Mouse (Mus musculus) adrenal gland, postnatal 36 days (tissue): ENCODE measurements at regions not wholly inside any gene's neighbourhood (a gene's known extent, or its start where the extent isn't known, plus 50 kb on each side); places are given as distances from the start of the nearest gene placed in this dataset.
"Not testable (repeated sequence)": the region's sequence is repeated elsewhere in the genome, so short reads cannot be mapped to it uniquely, and the experiment has no call there.

ENCODE experiments used
- DNase-seq, 2 experiments: peaks; one replicate each; pipeline ENCODE4 v3.0.0; 2021; ENCODE audit warnings: mixed read lengths in 1 of 2

DNA sequence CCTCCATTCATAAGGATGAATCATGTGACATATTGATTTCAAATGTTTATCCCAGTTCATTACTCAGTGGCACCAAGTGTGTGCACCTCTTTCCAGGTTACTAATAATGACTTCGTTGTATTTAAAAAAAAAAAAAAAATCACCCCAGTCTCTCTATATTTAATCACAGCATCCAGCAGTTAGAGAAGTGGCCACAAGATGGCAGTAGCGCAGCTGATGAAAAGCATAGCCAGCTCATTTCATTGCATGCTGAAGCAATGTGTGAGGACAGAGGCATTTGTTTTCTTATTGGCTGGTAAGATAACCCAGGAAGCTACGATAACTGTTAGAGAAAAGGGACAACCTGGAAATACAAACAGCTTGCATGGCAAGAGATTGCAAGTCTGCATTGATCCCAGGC lies 626.2 kb upstream of the Olfr1507 start:
- DNase-seq, result peak; percentile 30 to 33

DNA sequence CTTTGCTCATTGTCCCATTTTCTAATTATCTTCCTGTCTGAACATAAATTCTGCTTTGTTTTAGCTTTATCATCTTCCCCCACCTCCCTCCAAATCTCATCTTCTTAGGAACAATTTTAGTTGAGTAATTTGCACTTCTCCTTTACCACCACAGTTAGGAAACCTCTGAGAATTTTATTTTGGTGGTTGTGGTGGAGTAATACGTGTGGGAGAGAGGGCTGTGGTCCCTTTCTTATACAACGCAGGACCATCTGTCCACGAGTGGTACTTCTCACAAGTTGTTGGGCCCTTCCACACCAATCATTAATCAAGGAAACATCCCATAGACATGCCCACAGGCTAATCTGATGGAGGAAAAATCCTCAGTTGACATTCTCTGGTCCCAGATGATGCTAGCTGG lies 614.2 kb upstream of the Olfr1507 start:
- DNase-seq, result not testable (repeated sequence)

DNA sequence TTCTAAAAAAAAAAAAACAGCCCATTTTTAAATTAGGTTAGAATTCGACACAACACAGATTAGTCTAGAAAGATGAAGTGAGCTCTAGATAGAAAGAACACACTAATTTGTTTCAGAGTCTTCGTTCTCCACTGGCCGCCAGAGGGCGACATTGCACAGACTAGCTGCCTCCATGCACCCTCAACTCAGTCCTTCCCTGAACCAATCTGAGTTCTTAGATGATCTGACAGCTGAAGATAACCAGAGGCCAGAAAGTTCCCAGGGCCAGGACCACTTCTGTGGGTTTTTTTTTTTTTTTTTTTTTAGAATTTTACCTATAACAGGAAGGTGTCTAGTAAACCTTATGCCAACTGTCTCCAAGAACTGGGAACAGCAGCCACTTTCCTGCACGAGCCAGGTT lies 605.8 kb upstream of the Olfr1507 start:
- DNase-seq, result not testable (repeated sequence)

DNA sequence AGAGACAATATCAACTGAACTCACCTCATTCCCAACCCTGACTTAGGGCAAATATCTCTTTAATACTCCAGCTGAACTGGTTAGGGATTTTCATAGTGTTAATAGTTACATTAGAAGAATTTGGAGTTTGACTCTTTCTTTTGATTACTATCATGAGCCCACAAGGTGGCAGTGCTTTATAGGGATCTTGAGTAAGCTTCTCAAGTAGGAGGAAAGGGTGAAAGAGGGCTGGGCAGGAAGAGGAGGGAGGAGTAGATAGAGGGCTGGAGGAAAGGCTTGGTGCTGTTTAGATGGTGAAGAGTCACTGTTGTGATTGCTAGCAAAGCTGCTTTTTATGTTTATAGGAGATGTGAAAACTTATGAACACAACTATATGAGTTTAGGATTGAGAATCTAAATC lies 595.4 kb upstream of the Olfr1507 start:
- not testable (repeated sequence) for DNase-seq

DNA sequence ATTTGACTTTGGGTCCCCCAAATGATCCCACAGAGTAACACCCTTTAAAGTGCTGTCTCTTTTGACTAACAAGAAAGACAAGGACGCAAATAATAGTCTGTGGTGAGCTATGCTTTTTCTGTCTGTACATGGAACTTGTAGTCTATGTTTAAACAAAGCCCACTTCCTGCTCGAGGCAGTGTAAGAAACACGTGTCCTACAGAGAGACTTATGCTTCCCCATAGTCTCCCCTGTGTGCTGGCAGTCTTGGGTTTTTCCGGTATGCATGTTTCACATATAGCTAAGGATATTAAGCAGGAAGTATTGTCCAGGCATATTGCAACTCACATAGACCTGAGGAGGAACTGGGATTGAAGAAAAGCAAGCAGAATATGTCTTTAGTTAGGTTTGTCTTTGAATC lies 586.3 kb upstream of the Olfr1507 start:
- not testable (repeated sequence) for DNase-seq

DNA sequence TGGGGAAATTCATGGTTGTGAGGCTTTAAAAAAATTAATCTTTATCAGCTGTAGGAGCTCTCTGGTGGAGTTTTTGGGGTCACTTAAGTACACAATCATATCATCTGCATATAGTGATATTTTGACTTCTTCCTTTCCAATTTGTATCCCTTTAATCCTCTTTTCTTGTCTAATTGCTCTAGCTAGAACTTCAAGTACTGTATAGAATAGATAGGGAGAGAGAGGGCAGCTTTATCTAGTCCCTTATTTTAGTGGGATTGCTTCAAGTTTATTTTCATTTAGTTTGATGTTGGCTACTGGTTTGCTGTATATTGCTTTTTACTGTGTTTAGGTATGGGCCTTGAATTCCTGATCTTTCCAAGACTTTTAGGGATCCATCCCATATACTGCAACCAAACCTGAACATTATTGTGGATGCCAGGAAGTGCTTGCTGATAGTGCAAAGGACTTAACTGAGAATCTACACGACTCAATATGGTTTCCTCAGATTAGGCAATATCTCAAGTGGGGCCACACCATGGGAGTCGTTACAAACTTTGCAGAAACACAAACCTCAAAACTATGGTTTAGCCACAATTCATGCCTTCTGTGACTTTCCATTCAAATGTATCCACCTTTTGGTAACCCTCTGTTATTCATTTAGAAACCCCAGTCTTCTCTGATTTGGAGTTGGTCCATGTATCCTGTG lies 585.6 kb upstream of the Olfr1507 start:
- not testable (repeated sequence) for DNase-seq

DNA sequence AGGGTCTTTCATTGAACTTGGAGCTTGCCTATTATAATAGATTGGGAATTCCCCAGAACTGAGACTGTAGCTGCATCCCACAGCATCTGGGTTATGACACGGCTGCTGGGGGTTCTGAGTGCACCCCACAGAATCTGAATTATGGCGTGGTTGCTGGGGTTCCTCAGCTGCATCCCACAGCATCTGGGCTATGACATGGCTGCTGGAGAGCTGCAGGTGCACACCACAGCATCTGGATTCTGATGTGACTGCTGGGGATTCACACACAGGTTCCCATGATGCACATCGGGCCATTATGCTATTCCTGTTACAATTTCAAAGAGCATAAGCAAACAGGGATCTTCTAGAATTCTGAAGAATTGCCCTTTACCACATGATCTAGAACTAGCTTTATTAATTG lies 585.0 kb upstream of the Olfr1507 start:
- not testable (repeated sequence) for DNase-seq

DNA sequence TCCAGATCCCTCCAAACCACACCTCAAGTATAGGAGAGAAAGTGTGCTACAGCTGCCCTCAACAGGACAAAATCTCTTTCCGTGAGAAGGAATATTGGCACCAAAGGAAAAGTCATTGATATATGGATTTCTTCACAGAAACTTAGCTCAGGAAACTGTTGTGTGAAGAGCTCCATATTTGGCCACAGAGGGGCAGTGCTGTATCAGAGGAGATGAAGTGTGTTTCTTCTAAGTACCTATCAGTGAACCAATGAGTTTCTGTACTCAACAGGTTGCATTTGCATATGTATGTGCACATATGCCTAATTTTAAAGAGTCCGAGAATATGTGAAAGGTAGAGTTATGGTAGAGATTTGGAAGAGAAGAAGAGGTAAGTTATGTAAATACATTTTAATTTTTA lies 580.4 kb upstream of the Olfr1507 start:
- DNase-seq, result not testable (repeated sequence)

DNA sequence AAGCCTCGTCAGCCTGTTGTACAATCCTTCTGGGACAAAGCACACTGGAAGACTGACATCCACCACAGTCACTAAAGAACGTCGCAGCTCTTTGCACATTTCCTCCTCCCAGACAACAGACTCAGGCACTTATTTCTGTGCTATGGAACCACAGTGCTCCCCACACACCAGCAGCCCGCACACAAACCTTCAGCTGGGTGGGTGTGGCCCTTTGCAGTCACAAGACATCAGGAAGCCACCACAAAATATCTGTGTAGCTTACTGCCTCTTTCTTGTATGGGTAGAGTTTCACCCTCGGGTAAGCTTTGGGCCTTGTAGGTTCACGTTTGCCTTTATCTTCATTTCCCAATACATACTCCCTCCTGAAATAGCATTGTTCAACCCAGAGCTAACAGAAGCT lies 577.6 kb upstream of the Olfr1507 start:
- not testable (repeated sequence) for DNase-seq

DNA sequence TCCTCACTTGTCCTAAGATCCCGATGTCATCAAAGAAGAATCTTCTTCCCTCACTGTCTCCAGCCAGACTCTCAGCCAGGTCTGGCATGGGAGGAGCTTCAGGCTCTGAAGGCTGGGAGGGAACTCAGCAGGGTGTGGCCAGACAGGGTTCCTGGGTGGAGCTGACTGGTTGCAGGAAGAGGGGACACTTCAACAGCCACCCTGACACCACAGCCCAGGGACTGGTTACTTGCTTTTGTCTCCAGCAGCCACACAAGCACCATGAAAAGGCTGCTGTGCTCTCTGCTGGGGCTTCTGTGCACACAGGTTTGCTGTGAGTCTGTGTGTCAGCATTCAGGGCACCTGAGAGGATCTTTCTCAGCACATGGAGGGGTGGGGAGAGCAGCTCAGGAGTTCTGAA lies 577.0 kb upstream of the Olfr1507 start:
- DNase-seq, result not testable (repeated sequence)

DNA sequence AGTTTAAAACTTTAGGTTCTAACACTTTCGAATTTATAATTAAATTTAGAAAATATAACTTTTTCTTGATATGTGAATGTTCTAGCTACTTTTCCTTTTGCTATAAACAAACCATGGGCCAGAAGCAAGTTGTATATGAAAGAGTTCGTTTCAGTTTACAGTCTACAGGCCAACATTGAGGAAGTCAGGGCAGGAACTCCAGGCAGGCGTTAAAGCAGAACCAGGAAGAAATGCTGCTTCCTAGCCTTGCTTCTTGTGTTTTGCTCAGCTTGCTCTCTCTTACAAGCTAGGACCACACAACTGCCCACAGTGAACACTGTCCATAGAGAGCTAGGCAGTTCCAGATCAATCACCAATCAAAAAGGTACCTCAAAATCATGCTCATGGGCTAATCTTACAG lies 558.9 kb upstream of the Olfr1507 start:
- not testable (repeated sequence) for DNase-seq

DNA sequence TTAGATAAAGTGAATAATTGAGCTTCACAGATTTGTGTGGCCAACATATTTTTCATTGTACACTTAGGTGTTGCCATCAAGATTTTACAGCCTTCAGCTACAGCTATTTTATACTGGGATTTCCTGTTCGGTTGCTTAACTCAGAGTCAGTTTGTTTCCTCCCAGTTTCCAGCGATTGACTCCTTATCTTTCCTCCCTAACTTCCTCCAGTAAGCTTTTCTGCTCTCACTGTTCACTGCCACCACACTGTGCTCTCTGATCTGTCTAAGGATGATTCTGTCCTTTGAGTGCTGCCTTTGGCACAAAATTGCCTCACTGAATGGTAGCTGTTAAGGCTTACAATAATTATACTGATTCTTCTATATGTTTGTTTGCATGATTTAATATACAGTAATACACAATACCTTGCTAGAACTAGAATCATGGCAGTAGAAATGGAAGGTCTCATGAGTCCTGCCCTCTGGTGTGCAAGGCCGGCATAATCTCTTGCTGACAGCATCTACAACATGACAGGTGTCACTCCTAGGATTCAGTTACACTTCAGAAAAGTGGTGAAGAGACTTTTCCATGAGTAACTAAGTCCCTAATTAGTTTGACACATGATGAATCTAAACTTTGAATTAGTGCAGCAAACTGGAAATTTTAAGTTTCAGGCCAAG lies 558.0 kb upstream of the Olfr1507 start:
- DNase-seq, result not testable (repeated sequence)

DNA sequence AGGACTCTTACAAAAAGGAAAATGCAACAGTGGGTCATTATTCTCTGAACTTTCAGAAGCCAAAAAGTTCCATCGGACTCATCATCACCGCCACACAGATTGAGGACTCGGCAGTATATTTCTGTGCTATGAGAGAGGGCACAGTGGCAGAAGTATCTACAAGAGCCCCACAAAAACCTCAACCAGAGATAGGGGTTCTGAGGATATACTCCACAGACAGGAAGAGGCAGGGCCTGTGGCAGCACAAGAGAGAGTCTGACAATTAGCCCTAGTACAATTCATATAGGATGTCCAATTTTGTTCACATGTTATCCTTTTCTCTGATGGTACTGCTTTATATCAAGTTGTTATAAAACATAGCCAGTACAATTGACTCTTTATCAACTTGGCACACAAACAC lies 552.1 kb upstream of the Olfr1507 start:
- DNase-seq, result not testable (repeated sequence)

DNA sequence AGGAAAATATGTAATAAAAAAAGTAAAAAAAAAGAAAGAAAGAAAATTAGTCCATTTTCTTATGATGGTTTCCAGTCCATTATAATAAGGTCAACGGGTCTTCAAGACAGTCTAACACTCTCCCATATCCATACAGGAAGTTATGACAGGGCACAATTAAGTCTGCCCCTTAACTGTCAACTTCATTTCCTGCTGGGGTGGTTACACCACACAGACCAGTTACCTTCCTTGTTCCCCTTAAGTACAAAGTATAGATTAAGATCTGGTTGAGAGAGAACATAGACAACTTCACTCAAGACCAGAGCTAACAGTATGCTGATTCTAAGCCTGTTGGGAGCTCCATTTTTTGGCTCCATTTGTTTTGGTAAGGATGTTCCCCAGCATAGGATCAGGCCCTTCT lies 551.4 kb upstream of the Olfr1507 start:
- DNase-seq, result not testable (repeated sequence)

DNA sequence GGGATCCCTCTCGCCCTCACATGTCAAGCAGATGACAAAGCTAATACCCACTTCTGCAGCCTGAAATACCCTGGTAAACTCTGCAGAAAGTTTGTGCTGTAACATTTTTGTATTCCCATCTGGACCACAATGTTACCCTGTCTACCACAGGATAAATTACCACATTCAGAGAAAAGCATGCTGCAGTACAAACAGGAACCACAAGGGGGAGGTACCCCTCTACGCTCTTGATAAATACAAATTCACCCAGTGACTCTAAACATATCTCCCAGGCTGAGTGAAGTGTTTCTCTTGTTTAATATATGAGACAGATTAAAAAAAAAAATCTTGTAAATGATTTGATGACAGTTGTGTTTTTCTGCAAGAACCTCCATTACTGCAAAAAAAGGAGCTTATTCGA lies 549.8 kb upstream of the Olfr1507 start:
- not testable (repeated sequence) for DNase-seq

DNA sequence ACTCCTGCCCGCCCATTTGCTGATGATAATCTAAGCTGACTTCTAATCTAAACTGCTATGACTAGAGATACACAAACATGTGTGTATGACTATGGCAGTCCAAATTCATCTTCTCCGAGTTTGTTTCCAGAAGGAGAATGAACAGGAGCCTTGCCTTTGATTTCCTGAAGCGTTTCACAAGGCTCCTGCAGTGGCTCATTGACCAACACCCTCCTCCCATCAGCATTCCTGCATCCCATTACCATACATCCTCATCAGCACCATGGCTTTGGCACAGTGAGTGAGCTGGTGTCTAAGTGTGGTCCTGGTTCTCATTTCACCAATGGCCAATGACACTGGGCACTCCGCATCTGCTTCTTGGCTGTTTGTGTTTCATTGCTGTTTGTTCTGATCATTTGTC lies 548.6 kb upstream of the Olfr1507 start:
- not testable (repeated sequence) for DNase-seq

DNA sequence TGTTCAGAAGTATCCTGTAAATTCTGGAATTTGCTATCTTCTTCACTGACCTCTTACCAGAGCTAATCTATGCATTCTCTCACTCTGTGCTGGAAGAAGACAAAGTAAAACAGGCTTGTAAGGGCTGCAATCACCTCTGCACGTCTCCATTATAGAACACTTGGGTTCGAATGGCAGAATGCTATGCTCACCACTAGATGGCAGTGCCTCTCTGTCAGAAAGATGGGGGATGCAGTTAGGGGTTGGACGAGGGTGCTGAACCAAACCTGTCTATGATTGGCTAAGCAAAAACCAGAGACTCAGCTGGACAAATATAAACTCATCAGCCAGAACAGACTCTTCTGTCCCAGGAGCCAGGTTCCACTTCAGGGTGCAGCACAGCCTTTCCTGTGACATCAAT lies 546.5 kb upstream of the Olfr1507 start:
- not testable (repeated sequence) for DNase-seq

DNA sequence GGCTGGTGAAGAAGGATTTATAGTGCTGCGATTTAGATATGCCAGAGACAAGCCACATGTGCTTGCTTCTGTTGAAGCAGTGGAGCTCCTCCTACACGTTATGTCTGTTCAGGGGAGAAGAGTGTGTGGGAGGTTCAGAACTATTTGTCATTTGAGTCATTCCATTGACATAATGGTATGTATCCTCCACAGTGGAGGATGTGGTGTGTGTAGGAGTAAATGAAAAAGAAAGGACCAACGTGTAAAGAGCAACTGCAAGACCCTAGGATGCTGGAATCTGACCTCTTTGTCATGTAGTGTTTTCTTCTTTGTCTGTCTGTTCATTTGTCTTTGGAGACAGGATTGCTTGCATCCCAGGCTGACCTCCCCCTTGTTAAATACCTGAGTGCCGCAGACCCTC lies 543.9 kb upstream of the Olfr1507 start:
- not testable (repeated sequence) for DNase-seq

DNA sequence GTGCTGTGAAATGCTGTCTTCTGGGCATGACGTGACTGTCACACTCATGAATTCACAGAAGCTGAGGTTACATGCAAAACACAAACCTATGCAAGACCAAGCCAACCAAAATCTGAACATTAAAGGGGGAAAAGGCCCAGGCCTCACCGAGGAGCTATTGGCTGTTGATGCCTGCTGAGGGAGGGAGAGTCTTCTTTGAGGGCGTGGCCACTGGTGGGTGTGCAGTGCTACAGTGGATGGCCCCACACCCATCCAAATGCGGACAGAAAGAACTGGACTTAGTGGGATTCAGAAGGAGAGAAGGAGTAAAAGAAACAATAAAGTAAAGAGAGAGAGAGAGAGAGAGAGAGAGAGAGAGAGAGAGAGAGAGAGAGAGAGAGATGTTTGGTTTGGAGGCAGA lies 539.4 kb upstream of the Olfr1507 start:
- DNase-seq, result not testable (repeated sequence)

DNA sequence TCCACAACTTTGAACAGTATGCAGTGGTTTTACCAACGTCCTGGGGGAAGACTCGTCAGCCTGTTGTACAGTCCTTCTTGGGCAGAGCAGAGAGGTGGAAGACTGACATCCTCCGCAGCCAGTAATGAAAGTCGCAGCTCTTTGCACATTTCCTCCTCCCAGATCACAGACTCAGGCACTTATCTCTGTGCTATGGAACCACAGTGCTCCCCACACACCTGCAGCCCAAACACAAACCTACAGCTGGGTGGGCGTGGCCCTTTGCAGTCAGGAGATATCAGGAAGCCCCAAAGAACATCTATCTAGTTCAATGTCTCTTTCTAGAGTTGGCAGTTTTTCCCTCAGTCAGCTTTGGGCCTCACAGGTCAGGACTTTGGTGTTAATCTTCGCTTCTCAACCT lies 537.7 kb upstream of the Olfr1507 start:
- not testable (repeated sequence) for DNase-seq

DNA sequence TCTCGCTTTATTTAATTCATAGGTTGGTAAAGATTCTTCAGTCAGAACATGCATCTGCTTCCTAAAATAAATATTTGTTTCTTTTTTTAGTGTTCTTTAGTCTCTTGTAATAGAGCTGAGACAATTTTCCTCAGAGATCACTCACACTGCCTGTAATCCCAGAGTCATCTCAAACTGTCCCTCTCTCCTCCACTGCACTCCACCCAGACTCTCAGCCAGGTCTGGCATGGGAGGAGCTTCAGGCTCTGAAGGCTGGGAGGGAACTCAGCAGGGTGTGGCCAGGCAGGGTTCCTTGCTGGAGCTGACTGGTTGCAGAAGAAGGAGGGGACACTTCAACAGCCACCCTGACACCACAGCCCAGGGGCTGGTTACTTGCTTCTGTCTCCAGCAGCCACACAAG lies 536.9 kb upstream of the Olfr1507 start:
- DNase-seq, result not testable (repeated sequence)

DNA sequence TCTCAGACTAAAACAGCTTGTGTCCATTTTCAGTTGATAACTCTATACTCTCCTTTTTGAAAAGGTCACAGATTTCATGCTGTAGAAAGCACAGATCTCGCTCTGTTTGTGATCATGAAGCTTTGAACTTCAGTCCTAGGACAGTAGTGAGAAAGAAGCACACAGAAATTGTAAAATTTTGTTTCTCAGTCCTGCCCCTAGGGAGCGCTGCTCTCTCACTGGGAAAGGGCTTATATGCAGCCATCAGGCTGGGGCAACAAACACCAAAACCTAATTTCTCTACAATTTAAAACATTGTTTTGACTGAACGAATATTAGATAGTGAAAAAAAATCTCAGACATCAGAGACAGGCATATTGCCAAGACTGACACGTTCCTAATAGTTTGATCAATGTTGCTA lies 534.7 kb upstream of the Olfr1507 start:
- not testable (repeated sequence) for DNase-seq

DNA sequence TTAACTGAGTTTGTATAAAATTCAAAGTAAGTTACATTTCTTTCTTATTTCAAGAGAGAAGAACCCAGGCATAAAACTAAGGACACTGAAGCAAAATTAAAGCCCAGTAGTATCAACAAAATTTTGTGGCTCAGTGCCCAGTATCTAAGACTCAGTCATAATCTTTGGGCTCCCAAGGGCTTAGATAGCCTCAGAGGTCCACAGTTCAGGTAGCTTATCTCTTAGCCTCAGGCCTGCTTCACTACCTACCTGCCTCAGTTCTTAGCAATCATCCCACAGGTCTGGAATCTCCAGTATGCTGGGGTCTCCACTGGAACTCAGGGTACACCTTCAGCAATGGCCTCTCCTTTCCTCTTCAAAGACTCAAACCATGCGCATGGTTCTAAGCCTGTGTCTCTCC lies 531.4 kb upstream of the Olfr1507 start:
- not testable (repeated sequence) for DNase-seq

DNA sequence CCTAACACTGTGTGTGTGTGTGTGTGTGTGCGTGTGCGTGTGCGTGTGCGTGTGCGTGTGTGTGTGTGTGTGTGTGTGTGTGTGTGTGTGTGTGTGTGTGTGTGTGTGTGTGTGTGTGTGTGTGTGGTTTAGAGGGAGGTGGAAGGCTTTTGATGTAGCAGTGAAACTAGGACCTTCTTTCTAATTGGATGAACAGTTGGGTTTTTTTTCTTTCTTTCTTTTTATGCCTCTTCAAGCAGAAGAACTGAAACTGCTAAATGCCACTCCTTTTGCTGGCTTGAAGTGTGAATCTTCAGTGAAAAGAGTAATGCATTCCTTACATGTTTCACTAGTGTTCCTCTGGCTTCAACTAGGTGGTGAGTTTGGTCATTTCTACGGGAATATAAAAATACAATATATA lies 524.6 kb upstream of the Olfr1507 start:
- DNase-seq, result not testable (repeated sequence)
